Mouse (Mus musculus): ENCODE measurements at regions not wholly inside any gene's neighbourhood (a gene's known extent, or its start where the extent isn't known, plus 50 kb on each side); places are given as distances from the start of the nearest gene placed in this dataset.
"Not testable (repeated sequence)": the region's sequence is repeated elsewhere in the genome, so short reads cannot be mapped to it uniquely, and the experiment has no call there.

- not testable (repeated sequence) for H3K27ac ChIP-seq (ENCODE audit: low read depth, low read length); H3K9me3 ChIP-seq (ENCODE audit: control insufficient read depth, low read length); H3K9ac ChIP-seq (ENCODE audit: low read depth, low read length); H3K4me3 ChIP-seq (ENCODE audit: low read length); ATAC-seq (ENCODE audit: low FRiP score, low TSS enrichment); H3K27me3 ChIP-seq (ENCODE audit: control insufficient read depth, insufficient read depth, low read length); H3K36me3 ChIP-seq (ENCODE audit: control insufficient read depth, insufficient read depth, low read length); H3K4me2 ChIP-seq (replicated peaks; ENCODE audit: low read depth, low read length); H3K4me1 ChIP-seq (ENCODE audit: control insufficient read depth, insufficient read depth, low read length)
- WGBS, result 31% methylated on average over 1 of the region's 1 CpGs
Measured at GRCm38 (mm10) chr14:53703593-53703992, 550.3 kb downstream of the Dad1 start.

- ATAC-seq (ENCODE audit: low FRiP score, low TSS enrichment), result not testable (repeated sequence)
Measured at GRCm38 (mm10) chr14:53684100-53684499, 569.8 kb downstream of the Dad1 start.

GRCm38 (mm10) chr14:53683361-53684015 lies 570.4 kb downstream of the Dad1 start:
- H3K4me2 ChIP-seq (replicated peaks; ENCODE audit: low read depth, low read length); H3K27ac ChIP-seq (ENCODE audit: low read depth, low read length); H3K9me3 ChIP-seq (ENCODE audit: control insufficient read depth, low read length); H3K9ac ChIP-seq (ENCODE audit: low read depth, low read length); H3K4me3 ChIP-seq (ENCODE audit: low read length); ATAC-seq (ENCODE audit: low FRiP score, low TSS enrichment); H3K27me3 ChIP-seq (ENCODE audit: control insufficient read depth, insufficient read depth, low read length); H3K4me1 ChIP-seq (ENCODE audit: control insufficient read depth, insufficient read depth, low read length); H3K36me3 ChIP-seq (ENCODE audit: control insufficient read depth, insufficient read depth, low read length): not testable (repeated sequence)
- WGBS, result 52% methylated on average over 9 of the region's 9 CpGs

More at GRCm38 (mm10) chr14:53684100-53684499, 569.8 kb downstream of the Dad1 start:
- not testable (repeated sequence) for H3K36me3 ChIP-seq (ENCODE audit: control insufficient read depth, insufficient read depth, low read length); H3K4me1 ChIP-seq (ENCODE audit: control insufficient read depth, insufficient read depth, low read length); H3K4me2 ChIP-seq (replicated peaks; ENCODE audit: low read depth, low read length); H3K4me3 ChIP-seq (ENCODE audit: low read length); H3K27me3 ChIP-seq (ENCODE audit: control insufficient read depth, insufficient read depth, low read length); H3K9ac ChIP-seq (ENCODE audit: low read depth, low read length); H3K27ac ChIP-seq (ENCODE audit: low read depth, low read length); H3K9me3 ChIP-seq (ENCODE audit: control insufficient read depth, low read length)
- 75% methylated on average over 4 of the region's 4 CpGs for WGBS

GRCm38 (mm10) chr14:53682679-53683078 lies 571.2 kb downstream of the Dad1 start:
- H3K27ac ChIP-seq (ENCODE audit: low read depth, low read length); ATAC-seq (ENCODE audit: low FRiP score, low TSS enrichment); H3K4me2 ChIP-seq (replicated peaks; ENCODE audit: low read depth, low read length); H3K27me3 ChIP-seq (ENCODE audit: control insufficient read depth, insufficient read depth, low read length); H3K4me3 ChIP-seq (ENCODE audit: low read length); H3K36me3 ChIP-seq (ENCODE audit: control insufficient read depth, insufficient read depth, low read length); H3K4me1 ChIP-seq (ENCODE audit: control insufficient read depth, insufficient read depth, low read length); H3K9ac ChIP-seq (ENCODE audit: low read depth, low read length); H3K9me3 ChIP-seq (ENCODE audit: control insufficient read depth, low read length): not testable (repeated sequence)
- WGBS, result 93% methylated on average over 1 of the region's 1 CpGs

- not testable (repeated sequence) for H3K27me3 ChIP-seq (ENCODE audit: control insufficient read depth, insufficient read depth, low read length); H3K4me2 ChIP-seq (replicated peaks; ENCODE audit: low read depth, low read length); H3K4me3 ChIP-seq (ENCODE audit: low read length); ATAC-seq (ENCODE audit: low FRiP score, low TSS enrichment); H3K36me3 ChIP-seq (ENCODE audit: control insufficient read depth, insufficient read depth, low read length); H3K27ac ChIP-seq (ENCODE audit: low read depth, low read length); H3K9me3 ChIP-seq (ENCODE audit: control insufficient read depth, low read length); H3K9ac ChIP-seq (ENCODE audit: low read depth, low read length); H3K4me1 ChIP-seq (ENCODE audit: control insufficient read depth, insufficient read depth, low read length)
- WGBS, result 81% methylated on average over 5 of the region's 5 CpGs
Measured at GRCm38 (mm10) chr14:53681320-53681719, 572.6 kb downstream of the Dad1 start.

- H3K27me3 ChIP-seq (ENCODE audit: control insufficient read depth, insufficient read depth, low read length); H3K9me3 ChIP-seq (ENCODE audit: control insufficient read depth, low read length); H3K27ac ChIP-seq (ENCODE audit: low read depth, low read length); ATAC-seq (ENCODE audit: low FRiP score, low TSS enrichment); H3K36me3 ChIP-seq (ENCODE audit: control insufficient read depth, insufficient read depth, low read length); H3K9ac ChIP-seq (ENCODE audit: low read depth, low read length); H3K4me3 ChIP-seq (ENCODE audit: low read length); H3K4me1 ChIP-seq (ENCODE audit: control insufficient read depth, insufficient read depth, low read length); H3K4me2 ChIP-seq (replicated peaks; ENCODE audit: low read depth, low read length): not testable (repeated sequence)
- 27% methylated on average over 2 of the region's 2 CpGs for WGBS
Measured at GRCm38 (mm10) chr14:53665681-53666080, 588.2 kb downstream of the Dad1 start.

- H3K27me3 ChIP-seq (ENCODE audit: control insufficient read depth, insufficient read depth, low read length); H3K9ac ChIP-seq (ENCODE audit: low read depth, low read length); H3K9me3 ChIP-seq (ENCODE audit: control insufficient read depth, low read length); H3K4me2 ChIP-seq (replicated peaks; ENCODE audit: low read depth, low read length); H3K36me3 ChIP-seq (ENCODE audit: control insufficient read depth, insufficient read depth, low read length); H3K27ac ChIP-seq (ENCODE audit: low read depth, low read length); H3K4me1 ChIP-seq (ENCODE audit: control insufficient read depth, insufficient read depth, low read length); ATAC-seq (ENCODE audit: low FRiP score, low TSS enrichment); H3K4me3 ChIP-seq (ENCODE audit: low read length): not testable (repeated sequence)
- WGBS, result 78% methylated on average over 7 of the region's 9 CpGs
Measured at GRCm38 (mm10) chr14:53662700-53663355, 591.1 kb downstream of the Dad1 start.

GRCm38 (mm10) chr14:53654669-53655068 lies 599.2 kb downstream of the Dad1 start:
- not testable (repeated sequence) for H3K9me3 ChIP-seq (ENCODE audit: control insufficient read depth, low read length); H3K27ac ChIP-seq (ENCODE audit: low read depth, low read length); H3K4me3 ChIP-seq (ENCODE audit: low read length); H3K4me1 ChIP-seq (ENCODE audit: control insufficient read depth, insufficient read depth, low read length); H3K36me3 ChIP-seq (ENCODE audit: control insufficient read depth, insufficient read depth, low read length); H3K9ac ChIP-seq (ENCODE audit: low read depth, low read length); ATAC-seq (ENCODE audit: low FRiP score, low TSS enrichment); H3K4me2 ChIP-seq (replicated peaks; ENCODE audit: low read depth, low read length); H3K27me3 ChIP-seq (ENCODE audit: control insufficient read depth, insufficient read depth, low read length)
- 93% methylated on average over 3 of the region's 3 CpGs for WGBS

GRCm38 (mm10) chr14:53651061-53651460 lies 602.8 kb downstream of the Dad1 start:
- H3K27me3 ChIP-seq (ENCODE audit: control insufficient read depth, insufficient read depth, low read length); H3K9me3 ChIP-seq (ENCODE audit: control insufficient read depth, low read length); H3K9ac ChIP-seq (ENCODE audit: low read depth, low read length); H3K36me3 ChIP-seq (ENCODE audit: control insufficient read depth, insufficient read depth, low read length); H3K4me3 ChIP-seq (ENCODE audit: low read length); H3K4me2 ChIP-seq (replicated peaks; ENCODE audit: low read depth, low read length); ATAC-seq (ENCODE audit: low FRiP score, low TSS enrichment); H3K4me1 ChIP-seq (ENCODE audit: control insufficient read depth, insufficient read depth, low read length); H3K27ac ChIP-seq (ENCODE audit: low read depth, low read length): not testable (repeated sequence)
- 74% methylated on average over 4 of the region's 5 CpGs for WGBS
